Mouse (Mus musculus) neural tube, embryonic 13.5 days (tissue): Measurements from ENCODE around the gene Zfp362. TPM values are rescaled to one million over a fixed set of nuclear protein-coding genes. Genes with fewer than 3 reads are reported as not detected.

ENCODE experiments used
- ATAC-seq: fragments of 200-750 bp; cut with Nextera tagmentation; 2 replicates; pipeline ENCODE4 v1.8.0; 2017; ENCODE audit warnings: low read depth, mild to moderate bottlenecking, moderate TSS enrichment, moderate library complexity
- H3K27ac ChIP-seq: fragments of 300-500 bp; sonication (generic); replicated peaks from 2 replicates; pipeline ENCODE4 v1.5.1; 2015; ENCODE audit warnings: moderate library complexity, mild to moderate bottlenecking, inconsistent platforms
- H3K27me3 ChIP-seq: fragments of 300-500 bp; sonication (generic); 2 replicates; pipeline ENCODE4 v1.6.1; 2015; ENCODE audit warnings: mild to moderate bottlenecking, inconsistent platforms
- H3K36me3 ChIP-seq: fragments of 300-500 bp; sonication (generic); 2 replicates; pipeline ENCODE4 v1.6.1; 2015; ENCODE audit warnings: mild to moderate bottlenecking, inconsistent platforms
- H3K4me1 ChIP-seq: fragments of 300-500 bp; sonication (generic); replicated peaks from 2 replicates; pipeline ENCODE4 v1.6.1; 2015; ENCODE audit warnings: inconsistent platforms
- H3K4me2 ChIP-seq: fragments of 300-500 bp; sonication (generic); 2 replicates; pipeline ENCODE4 v1.6.1; 2015; ENCODE audit warnings: inconsistent platforms, mild to moderate bottlenecking, moderate library complexity
- H3K4me3 ChIP-seq: fragments of 300-500 bp; sonication (generic); 2 replicates; pipeline ENCODE4 v1.5.1; 2015; ENCODE audit warnings: mild to moderate bottlenecking, inconsistent platforms
- H3K9ac ChIP-seq: fragments of 300-500 bp; sonication (generic); 2 replicates; pipeline ENCODE4 v1.6.1; 2015; ENCODE audit warnings: moderate library complexity, mild to moderate bottlenecking, inconsistent platforms
- H3K9me3 ChIP-seq: fragments of 300-500 bp; sonication (generic); 2 replicates; pipeline ENCODE4 v1.6.1; 2016; ENCODE audit warnings: inconsistent platforms
- WGBS: fragments of 180-500 bp; shearing (Covaris S2); methylation state at CpG from one replicate; pipeline ENCODE4 v1.1.7; 2015; 5-methylcytosine and 5-hydroxymethylcytosine counted together
- polyA plus RNA-seq: library from polyadenylated mRNA; unstranded; fragments of >200 nt; fragmentation: Nextera tagmentation; extraction: Ambion mirVana; gene quantifications from 2 replicates; pipeline ENCODE4 v1.2.1, GENCODE M21; 2015

The Zfp362 gene
- polyA plus RNA-seq, 1 experiment from 2014 or later, result 37.5 TPM

DNA sequence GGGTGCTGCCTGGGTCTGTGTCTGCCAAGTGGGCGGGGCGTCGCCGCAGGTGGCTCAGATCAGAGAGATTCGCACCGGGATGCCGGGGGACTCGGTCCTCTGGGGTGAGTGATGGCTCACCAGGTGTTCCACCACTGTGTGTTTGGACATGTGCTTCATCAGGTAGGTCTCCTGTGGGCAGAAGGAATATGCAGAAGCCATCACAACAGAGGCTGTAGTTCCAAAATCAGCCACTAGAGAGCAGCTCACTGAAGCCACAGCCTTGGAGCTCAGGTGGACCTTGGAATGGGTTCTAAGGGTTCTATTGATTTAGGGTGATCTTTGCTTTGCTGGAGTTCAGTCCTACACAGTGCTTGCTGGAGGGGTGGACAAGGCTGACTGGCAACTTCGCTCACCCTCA is 31.4 kb downstream of the Zfp362 start:
- no peak overlapping the region for H3K4me2 ChIP-seq
- H3K4me1 ChIP-seq, result 0 out of 2 replicates have a peak, but pooled peaks cover 2% of the 10 kb centered on the region
- H3K36me3 ChIP-seq, result peaks cover 81% of the 10 kb centered on the region
- no peak overlapping the region for H3K27ac ChIP-seq
- no peak overlapping the region for H3K9ac ChIP-seq
- H3K27me3 ChIP-seq, result no peaks in the 10 kb centered on the region
- no peak for ATAC-seq
- H3K9me3 ChIP-seq, result no peaks in the 10 kb centered on the region
- WGBS, result 94% methylated on average over 9 of the region's 9 CpGs
- no peak overlapping the region for H3K4me3 ChIP-seq

DNA sequence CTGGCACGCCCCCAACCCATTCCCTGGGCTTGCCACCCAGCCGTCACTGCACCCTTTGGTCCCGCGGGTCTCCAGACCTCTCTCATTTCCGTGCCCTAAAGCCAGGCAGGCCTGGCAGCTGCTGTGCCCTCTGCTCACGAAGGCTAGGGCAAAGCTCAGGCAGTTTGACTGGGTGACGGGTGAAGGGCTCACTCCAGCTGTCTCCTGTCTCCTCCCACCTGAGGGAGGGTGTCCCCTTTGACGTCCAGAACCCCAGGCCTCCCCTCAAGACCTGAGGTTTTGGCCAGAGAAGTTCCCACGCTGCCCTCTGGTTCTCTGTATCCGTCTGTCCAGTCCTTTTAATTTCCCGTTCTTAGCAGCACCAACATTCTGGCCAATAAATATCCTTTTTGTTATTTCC is 32.0 kb downstream of the Zfp362 start:
- ATAC-seq, result no peak

DNA sequence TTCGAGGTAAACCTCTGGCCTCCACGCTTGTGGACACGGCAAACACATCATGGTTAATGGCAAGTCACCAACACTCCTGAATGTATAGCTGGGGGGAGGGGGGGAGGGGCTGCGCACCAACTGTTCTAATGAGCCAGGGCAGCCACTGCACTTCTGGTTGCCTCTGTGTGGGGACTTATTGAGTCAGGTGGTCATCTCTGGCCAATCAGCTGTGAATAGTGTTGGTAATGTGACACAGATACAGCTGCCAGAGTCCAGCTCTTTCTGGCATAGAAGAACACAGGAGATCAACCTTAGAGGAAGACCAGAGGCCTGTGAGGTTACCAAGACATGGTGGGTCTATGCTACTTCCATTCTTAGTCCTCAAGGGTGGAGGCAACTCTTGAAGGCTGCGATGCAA is 35.1 kb downstream of the Zfp362 start:
- no peaks in the 10 kb centered on the region for H3K9me3 ChIP-seq
- no peaks in the 10 kb centered on the region for H3K4me1 ChIP-seq
- H3K36me3 ChIP-seq, result peaks cover 45% of the 10 kb centered on the region
- ATAC-seq, result no peak
- no peak overlapping the region for H3K27ac ChIP-seq
- 78% methylated on average over 5 of the region's 5 CpGs for WGBS
- no peak overlapping the region for H3K9ac ChIP-seq
- no peaks in the 10 kb centered on the region for H3K27me3 ChIP-seq
- H3K4me3 ChIP-seq, result no peak overlapping the region
- H3K4me2 ChIP-seq, result no peak overlapping the region

More for the DNA sequence above, 32.0 kb downstream of the Zfp362 start:
- no peak overlapping the region for H3K4me3 ChIP-seq
- no peaks in the 10 kb centered on the region for H3K27me3 ChIP-seq
- H3K4me2 ChIP-seq, result no peak overlapping the region
- no peaks in the 10 kb centered on the region for H3K9me3 ChIP-seq
- H3K36me3 ChIP-seq, result peaks cover 75% of the 10 kb centered on the region
- H3K4me1 ChIP-seq, result 0 out of 2 replicates have a peak, but pooled peaks cover 2% of the 10 kb centered on the region
- no peak overlapping the region for H3K27ac ChIP-seq
- WGBS, result 88% methylated on average over 11 of the region's 11 CpGs
- no peak overlapping the region for H3K9ac ChIP-seq

DNA sequence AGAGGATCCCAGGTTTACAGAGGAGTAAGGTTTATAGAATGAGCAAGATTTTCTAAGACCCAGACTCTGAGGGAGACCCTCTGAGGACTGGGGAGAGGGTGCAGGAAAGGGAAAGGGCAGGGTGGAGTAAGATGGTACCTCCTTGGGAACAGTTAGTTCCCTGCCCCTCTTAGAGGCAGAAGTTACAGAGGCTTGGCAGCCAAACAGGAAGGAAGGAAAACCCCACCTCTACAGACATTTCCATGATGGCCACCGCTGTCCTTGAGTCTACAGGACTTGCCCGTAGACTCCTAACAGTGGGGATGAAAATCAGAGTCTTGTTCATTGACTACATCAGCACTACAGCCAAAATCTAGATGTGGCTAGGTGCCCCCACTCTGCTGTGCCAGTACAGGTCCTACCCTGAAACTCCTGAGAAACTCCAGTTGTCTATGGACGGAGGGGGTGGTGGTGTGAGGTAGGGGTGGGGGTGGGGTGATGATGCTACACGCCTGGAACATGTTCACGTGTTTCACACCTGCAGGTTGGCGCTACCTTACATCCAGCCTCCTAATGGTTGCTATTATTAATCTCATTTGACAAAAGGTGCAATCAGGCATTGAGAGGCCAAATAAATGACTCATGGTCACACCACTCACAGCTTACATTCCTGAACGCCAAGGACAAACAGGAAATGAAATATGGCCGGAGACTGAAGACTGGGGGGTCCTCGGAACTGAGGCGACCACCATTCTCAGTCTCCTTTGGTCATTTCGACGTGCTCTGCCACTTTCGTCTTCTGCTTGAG is 36.1 kb downstream of the Zfp362 start:
- no peak overlapping the region for H3K27ac ChIP-seq
- WGBS, result 83% methylated on average over 13 of the region's 13 CpGs
- no peaks in the 10 kb centered on the region for H3K4me1 ChIP-seq
- no peaks in the 10 kb centered on the region for H3K9me3 ChIP-seq
- no peaks in the 10 kb centered on the region for H3K27me3 ChIP-seq
- H3K9ac ChIP-seq, result no peak overlapping the region
- no peak for ATAC-seq
- H3K4me3 ChIP-seq, result no peak overlapping the region
- H3K4me2 ChIP-seq, result no peak overlapping the region
- peaks cover 36% of the 10 kb centered on the region for H3K36me3 ChIP-seq

DNA sequence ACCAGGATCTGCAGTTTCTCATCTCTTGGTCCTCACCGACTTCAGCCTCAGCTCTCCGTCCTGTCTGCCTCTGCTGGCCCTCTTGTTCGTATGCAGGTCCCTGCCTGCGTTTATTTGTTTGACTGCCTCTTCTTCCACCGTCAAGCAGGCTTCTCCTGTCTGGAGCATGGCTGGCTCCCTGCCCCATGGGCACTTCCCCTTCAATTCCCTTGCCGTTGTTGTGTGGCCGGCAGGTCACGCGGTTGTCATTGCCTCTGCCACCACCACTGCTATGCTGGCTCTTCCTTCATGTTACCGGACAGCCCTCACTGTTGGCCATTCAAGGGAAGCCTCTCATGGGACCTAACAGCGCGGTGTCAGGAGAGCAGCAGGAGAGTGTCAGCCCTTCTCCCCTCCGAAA is 37.7 kb downstream of the Zfp362 start:
- Histone ChIP-seq H3K9ac (no peak overlapping the region), H3K27me3 (no peaks in the 10 kb centered on the region), H3K4me2 (no peak overlapping the region), H3K4me3 (no peak overlapping the region), H3K36me3 (peaks cover 23% of the 10 kb centered on the region), H3K9me3 (peaks cover 9% of the 10 kb centered on the region), H3K4me1 (no peaks in the 10 kb centered on the region), H3K27ac (no peak overlapping the region)
- WGBS, result 81% methylated on average over 13 of the region's 13 CpGs
- no peak for ATAC-seq

DNA sequence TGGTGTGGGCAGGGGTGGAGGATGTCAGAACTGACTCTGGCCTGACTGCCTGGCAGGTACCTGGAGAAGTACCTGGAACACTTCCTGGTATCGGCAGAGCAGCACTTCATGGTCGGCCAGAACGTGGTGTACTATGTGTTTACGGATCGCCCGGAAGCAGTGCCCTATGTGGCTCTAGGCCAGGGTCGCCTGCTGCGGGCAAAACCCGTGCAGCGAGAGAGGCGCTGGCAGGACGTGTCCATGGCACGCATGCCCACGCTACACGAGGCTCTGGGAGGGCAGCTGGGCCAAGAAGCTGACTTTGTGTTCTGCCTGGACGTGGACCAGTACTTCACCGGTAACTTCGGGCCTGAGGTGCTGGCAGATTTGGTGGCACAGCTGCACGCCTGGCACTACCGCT is 38.9 kb downstream of the Zfp362 start:
- Histone ChIP-seq H3K9me3 (peaks cover 15% of the 10 kb centered on the region), H3K36me3 (peaks cover 11% of the 10 kb centered on the region), H3K27ac (no peak overlapping the region), H3K9ac (no peak overlapping the region), H3K4me3 (no peak overlapping the region), H3K4me2 (no peak overlapping the region), H3K27me3 (no peaks in the 10 kb centered on the region), H3K4me1 (no peaks in the 10 kb centered on the region)
- 91% methylated on average over 20 of the region's 20 CpGs for WGBS
- no peak for ATAC-seq

DNA sequence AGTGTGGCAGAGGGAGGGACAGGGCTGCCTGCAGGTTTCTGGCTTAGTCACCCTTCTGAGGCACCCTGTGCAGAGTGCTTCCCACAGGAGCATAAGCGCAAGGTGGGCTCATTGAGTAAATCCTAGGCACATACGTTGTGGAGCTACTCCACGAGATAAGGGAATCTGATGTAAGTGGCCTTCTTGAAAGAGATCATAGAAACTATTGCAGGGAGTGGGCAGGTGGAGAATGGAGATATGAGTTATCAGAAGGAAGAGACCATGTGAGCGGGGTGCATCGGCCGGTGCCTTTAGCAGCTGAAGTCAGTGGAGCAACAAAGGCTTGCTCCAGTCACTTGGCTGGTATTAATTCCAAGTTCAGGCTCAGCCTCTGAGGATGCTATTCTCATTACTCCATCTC is 45.8 kb downstream of the Zfp362 start:
- no peak overlapping the region for H3K4me2 ChIP-seq
- peaks cover 15% of the 10 kb centered on the region for H3K9me3 ChIP-seq
- 95% methylated on average over 6 of the region's 6 CpGs for WGBS

DNA sequence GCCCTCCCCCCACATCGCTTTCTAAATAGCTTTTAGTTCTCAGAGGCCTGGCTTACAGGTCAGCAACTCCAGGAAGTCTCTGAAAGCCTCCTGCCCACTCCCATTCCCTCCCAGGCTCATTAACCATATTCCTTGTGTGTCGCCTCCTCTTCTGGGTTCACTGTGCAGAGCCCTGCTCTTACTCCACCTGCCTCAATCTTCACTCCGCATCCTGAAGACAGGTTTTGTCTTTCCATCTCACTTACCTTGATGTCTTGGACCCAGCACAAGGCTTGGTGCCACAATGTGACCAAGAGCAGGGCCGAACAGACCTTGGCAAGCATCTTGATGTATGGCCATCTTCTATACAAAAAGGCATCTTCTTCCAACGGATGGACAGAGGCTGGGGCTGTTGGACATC is 46.6 kb downstream of the Zfp362 start:
- no peak for ATAC-seq
- H3K27me3 ChIP-seq, result no peaks in the 10 kb centered on the region

More for the DNA sequence above, 45.8 kb downstream of the Zfp362 start:
- Histone ChIP-seq H3K36me3 (peaks cover 10% of the 10 kb centered on the region), H3K4me1 (no peaks in the 10 kb centered on the region; the same call in 1 of the 2 replicates), H3K4me3 (no peak overlapping the region), H3K27me3 (no peaks in the 10 kb centered on the region), H3K27ac (no peak overlapping the region), H3K9ac (no peak overlapping the region)
- no peak for ATAC-seq

DNA sequence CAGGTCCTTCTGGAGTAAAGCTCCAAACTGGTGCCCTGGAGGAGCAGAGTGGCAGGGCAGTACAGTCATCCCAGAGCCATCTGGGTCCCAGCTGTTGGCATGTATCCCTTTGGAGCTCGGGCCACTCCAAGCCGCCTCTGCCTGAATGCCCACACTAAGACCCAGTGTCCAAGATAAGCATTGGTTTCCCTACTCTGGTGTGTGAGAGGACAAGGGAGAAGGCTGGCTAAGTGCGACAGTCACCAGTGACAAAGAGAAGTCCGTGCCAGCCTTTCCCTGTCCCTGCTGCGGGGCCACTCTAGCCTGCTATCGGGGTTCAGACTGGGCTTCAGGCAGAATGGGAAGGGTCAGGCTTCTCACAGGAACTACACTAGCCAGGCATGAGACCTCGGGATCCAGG is 49.9 kb downstream of the Zfp362 start:
- H3K4me1 ChIP-seq, result no peaks in the 10 kb centered on the region; the same call in 1 of the 2 replicates
- 0 out of 2 replicates have a peak, but pooled peaks have one; percentile 13 for ATAC-seq
- no peaks in the 10 kb centered on the region for H3K9me3 ChIP-seq
- peak overlapping the region; percentile 20 for H3K27ac ChIP-seq
- no peak overlapping the region for H3K4me2 ChIP-seq
- WGBS, result 82% methylated on average over 7 of the region's 7 CpGs
- H3K27me3 ChIP-seq, result no peaks in the 10 kb centered on the region
- no peak overlapping the region for H3K4me3 ChIP-seq
- no peak overlapping the region for H3K9ac ChIP-seq
- H3K36me3 ChIP-seq, result peaks cover 45% of the 10 kb centered on the region

More for the DNA sequence above, 46.6 kb downstream of the Zfp362 start:
- 81% methylated on average over 5 of the region's 5 CpGs for WGBS
- Histone ChIP-seq H3K4me2 (no peak overlapping the region), H3K4me1 (no peaks in the 10 kb centered on the region; the same call in 1 of the 2 replicates), H3K9me3 (peaks cover 13% of the 10 kb centered on the region), H3K36me3 (peaks cover 14% of the 10 kb centered on the region), H3K4me3 (no peak overlapping the region), H3K27ac (no peak overlapping the region), H3K9ac (no peak overlapping the region)

DNA sequence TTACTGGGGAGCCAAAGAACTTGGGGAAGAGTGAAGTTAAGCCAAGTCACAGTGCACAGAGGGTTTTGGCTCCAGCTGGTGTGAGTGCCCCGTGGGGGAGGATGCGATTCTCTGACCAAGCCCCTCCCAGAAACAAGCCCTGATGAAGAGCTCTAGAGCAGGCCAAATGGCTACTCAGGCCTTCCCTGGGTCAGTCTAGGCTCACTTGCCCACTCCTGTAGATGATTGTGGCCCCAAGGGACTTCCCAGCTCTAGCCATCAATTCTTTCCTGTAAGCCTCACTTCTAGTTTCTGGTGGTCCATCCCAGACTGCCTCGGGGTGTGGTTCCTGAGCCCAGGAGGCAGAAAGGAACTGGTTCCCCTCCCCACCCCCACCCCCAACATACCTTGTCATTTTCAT is 50.8 kb downstream of the Zfp362 start, which contains the start of gene A3galt2:
TSS of gene A3galt2 (plus strand) at position 301 of the 400 bp plus-strand sequence.
- Histone ChIP-seq H3K9me3 (no peaks in the 10 kb centered on the region), H3K27me3 (no peaks in the 10 kb centered on the region), H3K9ac (no peak within 1 kb of the TSS), H3K36me3 (peaks cover 53% of the 10 kb centered on the region), H3K27ac (peak within 1 kb of the TSS; percentile 20), H3K4me2 (no peak within 1 kb of the TSS), H3K4me3 (no peak within 1 kb of the TSS), H3K4me1 (no peaks in the 10 kb centered on the region; the same call in 1 of the 2 replicates)
- no peak for ATAC-seq
- WGBS, result 73% methylated on average over 3 of the region's 3 CpGs

DNA sequence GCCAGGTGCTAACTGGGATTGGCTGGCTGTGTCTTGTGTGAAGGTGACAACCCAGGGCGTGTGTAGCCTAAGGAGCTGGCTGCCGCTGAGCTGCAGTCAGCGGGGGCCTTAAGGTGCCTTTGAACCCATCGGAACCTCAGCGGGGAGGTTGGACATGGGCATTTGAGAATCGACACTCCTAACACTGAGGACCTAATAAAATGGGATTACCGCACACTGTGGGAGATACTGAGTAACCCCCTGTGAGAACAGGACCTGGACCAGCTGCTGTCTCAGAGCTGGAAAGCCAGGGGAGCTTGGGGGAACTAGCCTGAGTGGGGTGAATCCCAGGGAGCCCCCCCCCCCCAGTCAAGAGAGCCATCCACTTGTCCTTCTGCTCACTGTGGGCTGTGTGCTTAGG is 52.3 kb downstream of the Zfp362 start:
- ATAC-seq, result no peak
- no peak overlapping the region for H3K4me3 ChIP-seq
- H3K36me3 ChIP-seq, result peaks cover 68% of the 10 kb centered on the region
- no peaks in the 10 kb centered on the region; the same call in 1 of the 2 replicates for H3K4me1 ChIP-seq
- no peaks in the 10 kb centered on the region for H3K9me3 ChIP-seq
- 90% methylated on average over 7 of the region's 7 CpGs for WGBS
- H3K27ac ChIP-seq, result no peak overlapping the region
- H3K9ac ChIP-seq, result no peak overlapping the region
- no peaks in the 10 kb centered on the region for H3K27me3 ChIP-seq
- H3K4me2 ChIP-seq, result no peak overlapping the region

DNA sequence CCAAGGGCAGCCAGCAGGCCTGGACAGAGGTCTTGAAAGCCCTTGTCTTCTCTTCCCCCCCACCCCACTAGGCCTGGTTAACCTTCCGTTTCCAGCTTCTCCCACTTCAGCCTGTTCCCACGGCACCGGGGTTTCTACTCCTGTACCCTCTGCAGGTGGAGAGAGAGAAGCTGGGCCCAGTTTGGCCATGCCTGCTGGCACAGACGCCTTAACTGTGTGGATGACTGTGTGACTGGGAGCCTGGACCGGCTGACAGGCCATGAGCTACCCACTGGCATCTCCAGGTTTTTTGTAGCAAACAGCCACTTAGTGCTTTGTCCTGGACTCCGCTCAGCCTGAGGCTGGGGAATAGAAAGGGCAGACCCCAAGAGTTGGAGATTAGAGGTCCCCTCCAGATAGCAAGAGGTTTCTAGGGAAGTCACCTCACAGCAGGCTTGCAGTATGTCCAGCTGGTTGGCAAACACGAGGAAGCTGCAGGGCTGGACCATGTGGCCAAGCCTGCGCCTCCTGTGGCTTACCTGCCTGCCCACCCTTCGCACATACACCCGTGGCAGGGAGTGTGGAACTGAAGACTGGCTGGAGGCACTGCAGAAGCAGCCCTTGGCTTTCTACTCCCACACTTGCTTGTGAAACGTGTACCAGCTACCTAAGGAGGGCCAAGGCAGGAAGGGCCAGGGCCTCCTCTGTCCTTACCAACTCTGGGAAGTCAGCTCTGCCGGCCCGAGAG is 53.7 kb downstream of the Zfp362 start:
- Histone ChIP-seq H3K27ac (no peak overlapping the region), H3K9ac (no peak overlapping the region)

More for the DNA sequence above, 53.7 kb downstream of the Zfp362 start:
- H3K4me2 ChIP-seq, result no peak overlapping the region
- no peaks in the 10 kb centered on the region for H3K9me3 ChIP-seq
- no peak overlapping the region for H3K4me3 ChIP-seq
- no peaks in the 10 kb centered on the region for H3K27me3 ChIP-seq
- 90% methylated on average over 13 of the region's 13 CpGs for WGBS
- no peak for ATAC-seq
- peaks cover 2% of the 10 kb centered on the region; the same call in 1 of the 2 replicates for H3K4me1 ChIP-seq
- peaks cover 82% of the 10 kb centered on the region for H3K36me3 ChIP-seq
